In genomic region chr10:81466881-81467280, GRCm38 (mm10) we compare ENCODE assay signal across 25 mouse cellular contexts. TPM values are rescaled to one million over a fixed set of nuclear protein-coding genes. Genes with fewer than 3 reads are reported as not detected.
A peak's percentile ranks its signal among the peaks of the same experiment; 100 is the strongest.
DNase-seq lines count a peak whose midpoint lies in the region; ATAC-seq and TF ChIP-seq lines count a peak whose summit lies in the region.
"Had no signal": no experiment of that assay in that cellular context is flagged by ENCODE, and none has a peak within 500 bp of the region (broad histone marks: within the 10 kb centered on the region; RNA-seq: fewer than 3 reads in every experiment).

No protein-coding gene starts in this region.

- no peak overlapping the region for H3K9ac ChIP-seq in midbrain, embryonic 11.5 days (ENCODE audit: low read length)
- H3K9ac ChIP-seq: embryonic facial prominence, embryonic 15.5 days; heart, embryonic 13.5 days; limb, embryonic 13.5 days; neural tube, embryonic 12.5 days had no signal

- no peak overlapping the region for H3K27ac ChIP-seq in gastrocnemius, adult 2 months
- H3K27ac ChIP-seq in midbrain, embryonic 10.5 days (replicated peaks) = peak overlapping the region; percentile 49; the same call in 1 of the 2 replicates
- H3K27ac ChIP-seq in midbrain, embryonic 11.5 days (ENCODE audit: low read depth, low read length) = no peak overlapping the region
- H3K27ac ChIP-seq: embryonic facial prominence, embryonic 15.5 days; forebrain, embryonic 12.5 days; heart, embryonic 13.5 days; kidney, postnatal 0 days; limb, embryonic 13.5 days; neural tube, embryonic 12.5 days; stomach, postnatal 0 days had no signal

- DNase-seq in gastrocnemius, adult 2 months = peak; percentile 14
- DNase-seq in gastrocnemius, postnatal 25 days = no peak
- no peak for DNase-seq in midbrain, embryonic 10.5 days (ENCODE audit: low spot score)
- DNase-seq in midbrain, embryonic 11.5 days (ENCODE audit: low spot score, missing footprints) = no peak
- peak; percentile 15 for DNase-seq in urinary bladder, adult 2 months (ENCODE audit: low spot score)
- DNase-seq in urinary bladder, postnatal 36 days (ENCODE audit: low spot score in 2 of 2) = no peak
- DNase-seq: adrenal gland, adult 8-10 months; cerebellum, adult 9-10 months; embryo, embryonic 11 days; heart, postnatal 4 days; lung, adult 18-20 months; thymus, postnatal 25 days had no signal

- H3K9me3 ChIP-seq in midbrain, embryonic 10.5 days (replicated peaks) = no peaks in the 10 kb centered on the region
- H3K9me3 ChIP-seq in midbrain, embryonic 11.5 days (ENCODE audit: control insufficient read depth, low read length) = no peaks in the 10 kb centered on the region
- H3K9me3 ChIP-seq: embryonic facial prominence, embryonic 15.5 days; forebrain, embryonic 12.5 days; heart, embryonic 13.5 days; limb, embryonic 13.5 days; neural tube, embryonic 12.5 days had no signal

- peaks cover 93% of the 10 kb centered on the region for H3K27me3 ChIP-seq in midbrain, embryonic 10.5 days (ENCODE audit: low read depth, poor library complexity, severe bottlenecking)
- peaks cover 30% of the 10 kb centered on the region for H3K27me3 ChIP-seq in midbrain, embryonic 11.5 days (ENCODE audit: control insufficient read depth, insufficient read depth, low read length)

- H3K4me2 ChIP-seq in midbrain, embryonic 11.5 days = no peak overlapping the region
- H3K4me2 ChIP-seq: embryonic facial prominence, embryonic 15.5 days; forebrain, embryonic 12.5 days; heart, embryonic 13.5 days; limb, embryonic 13.5 days; neural tube, embryonic 12.5 days had no signal

- no peak for TF ChIP-seq CTCF in gastrocnemius, adult 2 months (IDR thresholded peaks at IDR 0.05)

- no peak overlapping the region for H3K4me3 ChIP-seq in gastrocnemius, adult 2 months
- H3K4me3 ChIP-seq in midbrain, embryonic 10.5 days = no peak overlapping the region
- no peak overlapping the region for H3K4me3 ChIP-seq in midbrain, embryonic 11.5 days (ENCODE audit: low read depth, low read length)
- H3K4me3 ChIP-seq: embryonic facial prominence, embryonic 15.5 days; forebrain, embryonic 12.5 days; heart, embryonic 13.5 days; limb, embryonic 13.5 days; neural tube, embryonic 12.5 days had no signal

- WGBS in midbrain, embryonic 10.5 days = 76% methylated on average over 14 of the region's 14 CpGs
- WGBS in midbrain, embryonic 11.5 days = 71% methylated on average over 14 of the region's 14 CpGs

- no peak for ATAC-seq in midbrain, embryonic 11.5 days (ENCODE audit: low FRiP score)
- no peak for ATAC-seq in monocyte, adult 5-6 weeks (replicated peaks; ENCODE audit: insufficient number of reproducible peaks, low FRiP score, low TSS enrichment, poor library complexity, severe bottlenecking)
- ATAC-seq: CD4-positive, CD25-positive, alpha-beta regulatory T cell, adult 4 months; hindbrain, embryonic 16.5 days; intestine, postnatal 0 days had no signal

- 0 out of 2 replicates have a peak, but pooled peaks cover 4% of the 10 kb centered on the region for H3K36me3 ChIP-seq in midbrain, embryonic 10.5 days
- no peaks in the 10 kb centered on the region for H3K36me3 ChIP-seq in midbrain, embryonic 11.5 days (ENCODE audit: control insufficient read depth, insufficient read depth, low read length)
- H3K36me3 ChIP-seq: embryonic facial prominence, embryonic 15.5 days; heart, embryonic 13.5 days; limb, embryonic 13.5 days had no signal

- intact Hi-C loops in gastrocnemius, adult 2 months (cut with DNase I) = no loop called here

- peaks cover 44% of the 10 kb centered on the region for H3K4me1 ChIP-seq in midbrain, embryonic 10.5 days
- peaks cover 12% of the 10 kb centered on the region for H3K4me1 ChIP-seq in midbrain, embryonic 11.5 days (ENCODE audit: control insufficient read depth, insufficient read depth, low read length)

RNA-seq across cellular contexts. Expression of gene Nfic, which starts 11.4 kb away (rescaled TPM):
- total RNA-seq in gastrocnemius, adult 2 months (2021) = 100 to 1,000 TPM; 207 to 215 TPM
- 100 to 1,000 TPM; 215 to 268 TPM for total RNA-seq in gastrocnemius, postnatal 25 days (2021)
- polyA plus RNA-seq in midbrain, embryonic 10.5 days (2016; fragmentation: Nextera tagmentation; extraction: Ambion mirVana) = 8.7 and 11.7 TPM in 2 replicates
- polyA plus RNA-seq in midbrain, embryonic 11.5 days (2014; fragmentation: Nextera tagmentation; extraction: Ambion mirVana) = 6.6 and 6.9 TPM in 2 replicates
- polyA plus RNA-seq in urinary bladder, adult 2 months (2012; rRNA removed) = 28.4 and 67.0 TPM in 2 replicates
- total RNA-seq in monocyte, adult 5-6 weeks (2017) = 4.1 to 7.6 TPM (median 5.1 TPM) in 3 replicates

RNA-seq across cellular contexts. Expression of gene Celf5, which starts 15.6 kb away (rescaled TPM):
- under 1 TPM in 1 of 2 experiments, not detected in 1; 0.17 TPM for total RNA-seq in gastrocnemius, adult 2 months (2021)
- total RNA-seq in gastrocnemius, postnatal 25 days (2021) = under 1 TPM in 1 of 2 experiments, not detected in 1; 0.24 TPM
- polyA plus RNA-seq in midbrain, embryonic 10.5 days (2016; fragmentation: Nextera tagmentation; extraction: Ambion mirVana) = 5.0 and 10.8 TPM in 2 replicates
- polyA plus RNA-seq in midbrain, embryonic 11.5 days (2014; fragmentation: Nextera tagmentation; extraction: Ambion mirVana) = 10.0 and 13.1 TPM in 2 replicates
- polyA plus RNA-seq in urinary bladder, adult 2 months (2012; rRNA removed) = 0.44 and 0.49 TPM in 2 replicates
- total RNA-seq in monocyte, adult 5-6 weeks (2017) = 0.32 TPM in 1 of 3 replicates, not detected in the others
- total RNA-seq: granulocyte monocyte progenitor cell, adult 5-6 weeks; megakaryocyte-erythroid progenitor cell, adult 5-6 weeks had no signal

RNA-seq across cellular contexts. Expression of gene Ncln, which starts 29.3 kb away (rescaled TPM):
- 10 to 100 TPM; 38.3 to 44.8 TPM for total RNA-seq in gastrocnemius, adult 2 months (2021)
- total RNA-seq in gastrocnemius, postnatal 25 days (2021) = 10 to 100 TPM; 34.2 to 47.8 TPM
- polyA plus RNA-seq in midbrain, embryonic 10.5 days (2016; fragmentation: Nextera tagmentation; extraction: Ambion mirVana) = 84.5 and 87.5 TPM in 2 replicates
- polyA plus RNA-seq in midbrain, embryonic 11.5 days (2014; fragmentation: Nextera tagmentation; extraction: Ambion mirVana) = 40.4 and 44.5 TPM in 2 replicates
- 79.9 and 89.6 TPM in 2 replicates for polyA plus RNA-seq in urinary bladder, adult 2 months (2012; rRNA removed)
- total RNA-seq in monocyte, adult 5-6 weeks (2017) = 42.6 to 86.4 TPM (median 79.6 TPM) in 3 replicates

RNA-seq across cellular contexts. Expression of gene S1pr4, which starts 33.1 kb away (rescaled TPM):
- 1 to 10 TPM in 1 of 2 experiments, under 1 TPM in 1; 0.97 to 1.2 TPM for total RNA-seq in gastrocnemius, adult 2 months (2021)
- total RNA-seq in gastrocnemius, postnatal 25 days (2021) = under 1 TPM; 0.99 to 1.00 TPM
- polyA plus RNA-seq in midbrain, embryonic 10.5 days (2016; fragmentation: Nextera tagmentation; extraction: Ambion mirVana) = 0.37 and 0.89 TPM in 2 replicates
- 0.37 and 0.43 TPM in 2 replicates for polyA plus RNA-seq in midbrain, embryonic 11.5 days (2014; fragmentation: Nextera tagmentation; extraction: Ambion mirVana)
- polyA plus RNA-seq in urinary bladder, adult 2 months (2012; rRNA removed) = 2.2 and 2.3 TPM in 2 replicates
- 20.5 to 50.8 TPM (median 33.5 TPM) in 3 replicates for total RNA-seq in monocyte, adult 5-6 weeks (2017)

RNA-seq across cellular contexts. Expression of gene Gna15, which starts 57.1 kb away (rescaled TPM):
- total RNA-seq in gastrocnemius, adult 2 months (2021) = under 1 TPM; 0.26 to 0.53 TPM
- total RNA-seq in gastrocnemius, postnatal 25 days (2021) = under 1 TPM; 0.36 to 0.62 TPM
- polyA plus RNA-seq in midbrain, embryonic 10.5 days (2016; fragmentation: Nextera tagmentation; extraction: Ambion mirVana) = 0.53 and 0.85 TPM in 2 replicates
- polyA plus RNA-seq in midbrain, embryonic 11.5 days (2014; fragmentation: Nextera tagmentation; extraction: Ambion mirVana) = 1.1 and 1.4 TPM in 2 replicates
- polyA plus RNA-seq in urinary bladder, adult 2 months (2012; rRNA removed) = 16.1 and 16.2 TPM in 2 replicates
- total RNA-seq in monocyte, adult 5-6 weeks (2017) = 20.3 to 41.0 TPM (median 29.4 TPM) in 3 replicates

Comparison
In these comparisons a context has a peak if more than half of its experiments do, and no peak if none do; other contexts are left out.
1. DNase-seq: peak in gastrocnemius, adult 2 months (single experiment) and urinary bladder, adult 2 months (single experiment); none in gastrocnemius, postnatal 25 days (single experiment), midbrain, embryonic 10.5 days (single experiment), midbrain, embryonic 11.5 days (single experiment) and urinary bladder, postnatal 36 days (0 of 2).
2. RNA of gene Nfic, which starts 11.4 kb away (total RNA-seq): 215 to 268 TPM in gastrocnemius, postnatal 25 days and 207 to 215 TPM in gastrocnemius, adult 2 months; 4.1 to 7.6 TPM in monocyte, adult 5-6 weeks; every median in the first group is over 10 times any median in the second.